Mouse (Mus musculus): ENCODE data around the gene B3gntl1. TPM values are rescaled to one million over a fixed set of nuclear protein-coding genes. Genes with fewer than 3 reads are reported as not detected.
"Not testable (repeated sequence)": the region's sequence is repeated elsewhere in the genome, so short reads cannot be mapped to it uniquely, and the experiment has no call there.

B3gntl1 gene
- total RNA-seq, 2 experiments from 2014 or later = 7.6 to 8.6 TPM

DNA sequence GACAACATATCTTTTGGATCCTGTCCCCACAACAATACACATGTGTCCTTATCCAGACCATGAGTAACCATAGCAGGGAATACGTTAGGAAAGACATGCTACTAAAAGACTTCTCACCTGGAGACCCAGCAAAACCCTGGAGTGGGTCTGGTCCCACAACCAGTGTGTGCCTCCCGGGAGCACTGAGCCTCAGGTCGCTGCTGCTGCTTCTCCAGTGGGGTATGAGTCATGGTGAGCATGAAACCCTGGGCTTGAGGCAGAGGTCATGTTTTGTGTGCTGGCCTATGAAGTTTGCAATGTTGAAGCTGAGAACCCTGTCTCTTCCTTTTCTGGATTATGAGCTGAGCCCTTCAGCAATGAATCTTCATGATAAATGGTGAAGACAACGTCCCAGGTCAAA, 13.1 kb upstream of the B3gntl1 start:
- no peak for DNase-seq (ENCODE audit: low spot score in 2 of 2)

- no peak for DNase-seq (ENCODE audit: low spot score in 2 of 2)
Observed at GRCm38 (mm10) chr11:121685491-121686001, 12.6 kb upstream of the B3gntl1 start.

- DNase-seq (ENCODE audit: low spot score in 2 of 2) = peak; percentile 35 to 57
Observed at GRCm38 (mm10) chr11:121683243-121683642, 10.3 kb upstream of the B3gntl1 start.

DNA sequence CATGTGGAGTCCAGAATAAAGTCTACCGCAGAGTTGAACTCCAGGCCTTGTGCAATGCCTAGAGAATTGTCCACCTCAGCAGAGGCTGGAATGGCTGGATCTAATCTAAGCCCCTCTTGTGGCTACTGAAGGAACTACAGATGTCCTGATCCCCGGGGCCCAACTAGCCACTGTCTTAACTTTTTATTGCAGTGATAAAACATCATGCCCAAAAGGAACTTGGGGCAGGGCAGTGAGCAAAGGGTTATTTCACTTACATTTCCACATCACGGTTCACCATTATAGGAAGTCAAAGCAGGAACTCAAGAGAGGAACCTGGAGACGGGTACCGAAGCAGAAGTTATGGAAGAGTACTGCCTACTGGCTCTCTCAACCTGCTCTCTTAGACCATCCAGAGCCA, 7.8 kb upstream of the B3gntl1 start:
- DNase-seq (ENCODE audit: low spot score in 2 of 2) = no peak

DNA sequence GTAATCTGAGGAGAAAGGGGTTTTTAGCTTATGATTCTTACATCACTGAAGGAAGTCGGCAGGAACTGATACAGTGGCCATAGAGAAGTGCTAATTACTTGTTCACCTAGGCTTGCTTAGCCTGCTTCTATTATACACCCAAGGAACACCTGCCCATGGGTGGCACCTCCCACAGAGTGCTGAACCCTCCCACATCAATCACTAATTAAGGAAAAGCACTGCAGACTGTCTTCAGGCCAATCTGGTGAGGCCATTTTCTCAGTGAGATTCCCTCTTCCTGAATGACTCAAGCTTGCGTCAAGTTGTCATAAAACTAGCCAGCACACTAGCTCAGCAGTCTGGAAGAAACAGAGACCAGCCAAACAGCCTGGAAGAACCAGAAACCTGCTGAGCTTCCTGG, 6.6 kb upstream of the B3gntl1 start:
- no peak for DNase-seq (ENCODE audit: low spot score in 2 of 2)

- DNase-seq (ENCODE audit: low spot score in 2 of 2) = no peak
Observed at GRCm38 (mm10) chr11:121676836-121677235, 3.9 kb upstream of the B3gntl1 start.

- no peak for DNase-seq (ENCODE audit: low spot score in 2 of 2)
Observed at GRCm38 (mm10) chr11:121673629-121674028, 676 bp upstream of the B3gntl1 start.

DNA sequence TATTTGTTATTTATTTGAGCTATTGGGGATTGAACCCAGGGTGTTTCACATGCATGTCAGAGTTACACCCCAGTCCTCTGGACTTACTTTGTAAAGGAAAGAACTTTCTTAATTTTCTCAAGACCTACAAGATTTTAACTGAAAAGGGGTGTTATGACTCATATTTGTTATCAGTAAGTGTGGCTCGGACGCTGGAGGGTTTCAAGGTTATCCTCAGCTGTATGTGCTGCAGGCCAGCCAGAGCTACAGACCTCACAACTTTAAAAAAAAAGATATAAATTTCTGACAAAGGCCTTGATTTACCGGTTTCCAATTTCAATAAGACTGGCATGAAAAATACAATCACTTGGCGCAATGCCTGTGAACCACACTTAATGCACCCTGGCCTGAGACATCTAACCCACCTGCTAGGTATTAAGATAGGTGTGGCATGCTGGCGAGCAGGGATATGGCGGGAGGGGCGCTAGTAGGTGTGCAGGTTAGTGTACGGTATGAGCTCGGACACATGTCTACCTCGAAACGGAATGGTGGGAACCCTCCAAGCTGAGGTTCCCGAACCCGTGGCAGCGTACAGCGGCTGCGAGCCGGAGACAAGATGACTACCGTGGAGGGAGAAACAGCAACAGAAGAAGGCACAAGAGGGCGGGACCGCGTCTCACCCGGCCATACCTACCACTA, 502 bp downstream of the B3gntl1 start:
- DNase-seq (ENCODE audit: low spot score in 2 of 2) = no peak

DNA sequence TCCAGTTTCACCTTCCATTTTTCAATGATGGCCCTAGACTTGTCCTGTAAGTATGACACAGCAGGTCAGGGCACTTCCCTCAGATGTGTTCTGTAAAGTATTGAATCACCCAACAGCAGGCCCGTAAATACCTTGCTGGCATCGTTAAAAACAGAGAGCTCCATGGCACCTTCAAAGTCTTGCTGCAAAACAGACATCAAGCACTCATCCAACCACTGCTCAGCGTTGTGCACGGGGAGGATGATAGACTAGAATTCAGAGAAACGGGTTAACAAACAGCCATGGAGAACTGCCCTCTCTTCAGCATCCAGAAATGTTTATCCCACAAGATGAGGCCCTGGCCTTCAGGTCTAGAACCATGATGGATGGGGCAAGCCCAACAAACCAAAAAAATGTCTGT, 2.0 kb downstream of the B3gntl1 start:
- no peak for DNase-seq (ENCODE audit: low spot score in 2 of 2)

DNA sequence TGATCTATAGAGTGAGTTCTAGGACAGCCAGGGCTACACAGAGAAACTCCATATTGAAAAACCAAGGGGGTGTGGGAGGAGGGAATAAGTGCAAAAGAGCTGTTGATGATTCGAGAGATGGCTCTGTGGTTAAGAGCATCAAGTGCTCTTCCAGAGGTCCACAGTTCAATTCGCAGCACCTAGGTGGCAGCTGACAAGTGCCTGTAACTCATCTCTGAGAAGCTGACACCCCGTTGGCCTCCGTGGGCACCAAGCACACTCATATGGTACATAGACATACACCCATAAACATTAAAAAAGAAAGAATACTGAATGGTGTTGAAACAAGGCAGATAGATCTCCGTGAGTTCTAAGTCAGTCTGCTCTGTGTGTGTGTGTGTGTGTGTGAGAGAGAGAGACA, 4.2 kb downstream of the B3gntl1 start:
- no peak for DNase-seq (ENCODE audit: low spot score in 2 of 2)

DNA sequence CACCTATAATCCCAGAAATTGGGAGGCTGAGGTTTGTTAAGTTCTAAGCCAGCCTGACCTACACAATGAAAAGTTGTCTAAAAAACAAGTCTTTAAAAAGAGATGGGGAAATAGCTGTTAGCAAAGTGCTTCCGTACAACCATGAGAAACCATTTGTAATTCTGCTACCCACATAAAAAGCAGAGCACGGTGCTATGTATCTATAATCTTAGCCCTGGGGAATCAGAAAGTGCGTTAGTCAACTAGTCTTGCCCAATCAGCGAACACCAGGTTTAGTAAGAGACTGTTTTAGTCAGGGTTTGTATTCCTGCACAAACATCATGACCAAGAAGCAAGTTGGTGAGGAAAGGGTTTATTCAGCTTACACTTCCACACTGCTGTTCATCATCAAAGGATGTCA, 5.4 kb downstream of the B3gntl1 start:
- DNase-seq (ENCODE audit: low spot score in 2 of 2) = no peak

GRCm38 (mm10) chr11:121661116-121661515, 11.8 kb downstream of the B3gntl1 start:
- no peak for DNase-seq (ENCODE audit: low spot score in 2 of 2)

DNA sequence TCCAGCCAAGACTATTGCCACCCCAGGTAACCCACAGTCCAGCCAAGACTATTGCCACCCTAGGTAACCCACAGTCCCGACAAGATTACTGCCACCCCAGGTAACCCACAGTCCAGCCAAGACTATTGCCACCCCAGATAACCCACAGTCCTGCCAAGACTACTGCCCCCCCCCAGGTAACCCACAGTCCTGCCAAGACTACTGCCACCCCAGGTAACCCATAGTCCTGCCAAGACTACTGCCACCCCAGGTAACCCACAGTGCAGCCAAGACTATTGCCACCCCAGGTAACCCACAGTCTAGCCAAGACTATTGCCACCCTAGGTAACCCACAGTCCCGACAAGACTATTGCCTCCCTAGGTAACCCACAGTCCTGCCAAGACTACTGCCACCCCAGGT, 12.3 kb downstream of the B3gntl1 start:
- DNase-seq (ENCODE audit: low spot score in 2 of 2) = not testable (repeated sequence)

DNA sequence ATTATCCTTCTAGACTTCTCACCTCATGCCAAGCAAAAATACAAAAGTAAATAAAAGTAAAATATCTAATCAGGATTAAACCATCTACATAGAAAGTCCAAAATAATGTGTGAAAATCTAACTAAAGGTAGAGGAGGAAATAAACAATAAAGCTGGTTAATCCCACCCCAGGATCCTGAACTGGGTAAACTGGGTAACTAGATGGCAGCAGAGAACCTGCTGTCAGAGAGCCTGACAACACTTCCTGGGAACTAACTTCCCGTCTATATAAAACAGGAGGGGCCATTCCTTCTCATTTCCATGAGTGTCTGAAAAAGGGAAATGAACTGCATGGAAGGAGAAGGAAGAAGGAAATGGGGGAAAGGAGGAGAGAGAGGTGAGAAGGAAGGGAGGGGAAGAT, 14.8 kb downstream of the B3gntl1 start:
- DNase-seq (ENCODE audit: low spot score in 2 of 2) = no peak

DNA sequence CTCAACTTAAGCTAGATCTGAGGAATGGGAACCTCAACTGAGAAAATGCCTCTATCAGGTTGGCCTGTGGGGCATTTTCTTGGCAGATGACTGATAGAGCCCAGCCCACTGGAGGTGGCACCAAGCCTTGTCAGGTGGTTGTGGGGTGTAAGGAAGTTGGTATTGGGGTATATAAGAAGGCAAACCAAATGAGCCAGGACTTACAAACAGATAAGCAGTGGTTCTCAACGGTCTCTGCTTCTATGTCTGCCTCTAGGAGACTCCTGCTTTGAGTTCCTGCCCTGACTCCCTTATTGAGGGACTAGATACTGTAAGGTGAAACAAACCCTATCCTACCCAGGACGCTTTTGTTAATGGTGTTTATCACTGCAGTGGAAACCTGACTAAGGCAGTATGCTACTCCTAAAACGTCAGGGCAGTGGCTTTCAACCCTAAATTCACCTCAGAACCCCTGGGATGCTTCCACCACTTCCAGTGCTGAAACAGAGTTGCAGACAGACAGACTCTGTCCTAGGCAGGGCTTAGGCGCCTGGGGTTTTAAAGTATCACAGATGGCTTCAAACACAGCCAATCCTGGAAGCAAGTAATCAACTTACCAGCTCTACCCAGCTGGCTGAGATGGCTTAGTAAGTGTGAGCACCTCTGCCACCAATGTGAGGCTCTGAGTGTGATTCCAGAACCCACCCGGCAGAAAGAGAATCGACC, 17.0 kb downstream of the B3gntl1 start:
- no peak for DNase-seq (ENCODE audit: low spot score in 2 of 2)

DNA sequence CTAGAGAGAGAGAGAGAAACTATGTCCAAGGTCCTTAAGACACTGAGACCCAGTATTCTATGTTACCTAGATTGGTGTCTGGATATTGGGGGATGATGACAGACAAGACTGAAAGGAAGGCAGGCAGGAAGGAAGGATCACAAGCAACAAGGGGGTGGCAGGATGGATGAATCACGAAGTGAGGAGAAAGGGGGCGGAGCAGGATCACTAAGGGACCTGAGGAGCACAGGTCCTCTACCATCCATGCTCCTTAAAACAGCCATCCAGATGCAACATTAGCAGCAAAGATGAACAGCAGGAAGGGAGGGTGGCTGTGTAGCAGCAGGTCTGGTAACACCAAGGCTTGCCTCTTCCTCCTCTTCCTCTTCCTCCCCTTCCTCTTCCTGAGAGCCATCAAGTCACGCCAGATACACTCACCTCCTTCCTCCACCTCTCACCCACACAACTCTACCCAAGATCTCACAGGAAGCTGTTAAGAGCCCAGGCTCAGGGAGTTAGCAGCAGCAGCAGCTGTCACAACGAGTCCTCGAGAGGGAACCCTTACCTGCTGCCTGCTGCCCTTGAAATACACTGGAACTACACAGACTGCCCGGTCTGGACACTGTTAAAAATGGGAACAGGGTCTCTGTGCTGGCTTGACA, 17.7 kb downstream of the B3gntl1 start:
- no peak for DNase-seq (ENCODE audit: low spot score in 2 of 2)

GRCm38 (mm10) chr11:121654406-121654945, 18.5 kb downstream of the B3gntl1 start:
- DNase-seq (ENCODE audit: low spot score in 2 of 2) = no peak

DNA sequence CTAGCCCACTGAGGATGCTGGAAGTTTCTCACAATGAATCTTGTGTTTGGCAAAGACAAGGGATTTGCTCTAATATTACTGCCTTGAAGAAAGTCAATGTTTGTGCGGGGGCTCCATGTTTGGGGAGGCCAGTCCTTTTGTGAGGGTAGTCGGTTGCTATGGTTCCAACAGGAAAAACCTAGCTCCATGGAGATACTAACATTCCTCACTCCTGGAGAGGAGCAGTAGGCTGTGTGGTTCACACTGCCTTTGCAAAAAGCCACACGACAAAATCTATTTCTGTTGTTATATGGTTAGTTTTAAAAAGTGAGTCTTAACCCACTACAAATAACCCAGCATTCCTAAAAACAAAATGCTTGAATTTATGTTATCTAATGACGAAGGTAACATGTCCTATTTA, 19.3 kb downstream of the B3gntl1 start:
- DNase-seq (ENCODE audit: low spot score in 2 of 2) = no peak

DNA sequence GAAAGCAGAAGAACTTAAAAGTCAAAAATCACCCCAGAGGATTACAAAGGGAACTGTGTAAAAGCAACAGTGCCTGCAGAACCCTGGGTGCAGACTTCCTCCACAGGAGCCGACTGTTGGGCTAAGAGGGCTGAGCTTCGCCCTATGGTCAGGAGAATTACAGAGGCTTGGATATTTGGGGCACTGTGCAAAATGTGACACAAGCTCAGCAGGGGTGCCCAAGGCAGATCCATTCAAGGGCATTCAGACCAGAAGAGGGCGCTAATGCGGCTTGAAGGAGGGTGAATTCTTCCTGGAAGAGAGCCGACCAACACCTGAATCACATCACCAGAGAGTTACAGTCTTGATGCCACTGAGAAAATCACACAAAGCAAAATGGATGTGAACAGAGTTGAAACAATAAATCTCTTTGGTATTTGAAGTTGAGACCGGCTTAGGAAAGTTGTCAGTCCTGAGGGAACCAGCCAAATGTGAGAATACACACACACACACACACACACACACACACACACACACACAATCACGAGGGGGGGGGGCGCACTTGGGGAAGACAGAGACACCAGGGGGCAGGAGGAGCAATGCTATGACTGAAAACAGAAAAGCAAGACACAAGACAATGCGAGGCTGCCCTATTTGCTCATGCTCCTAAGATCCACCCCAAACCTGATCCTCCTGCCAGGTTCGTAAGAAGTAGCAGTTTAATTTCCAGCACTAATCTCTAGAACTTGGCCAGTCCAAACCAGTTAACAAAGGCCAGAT, 20.2 kb downstream of the B3gntl1 start:
- DNase-seq (ENCODE audit: low spot score in 2 of 2) = peak; percentile 61 to 69

DNA sequence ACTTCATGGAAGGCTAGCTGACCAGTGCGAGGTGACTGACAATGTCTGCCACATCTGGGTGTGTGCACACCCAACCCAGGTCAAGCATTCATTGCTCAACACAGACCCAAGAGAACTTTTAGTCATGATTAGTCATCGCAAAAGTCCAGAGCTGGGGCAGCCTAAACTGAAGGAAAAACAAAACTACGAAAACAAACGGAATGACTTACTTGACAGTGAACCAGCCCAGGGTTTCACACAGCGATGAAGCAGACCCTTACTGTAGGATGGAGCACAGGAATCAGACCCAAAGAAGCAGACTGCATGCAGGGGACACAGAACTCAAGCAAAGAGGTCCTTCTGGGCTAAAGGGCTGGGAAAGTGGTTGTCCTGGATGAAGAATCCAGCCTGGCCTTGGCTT, 21.0 kb downstream of the B3gntl1 start:
- DNase-seq (ENCODE audit: low spot score in 2 of 2) = no peak

DNA sequence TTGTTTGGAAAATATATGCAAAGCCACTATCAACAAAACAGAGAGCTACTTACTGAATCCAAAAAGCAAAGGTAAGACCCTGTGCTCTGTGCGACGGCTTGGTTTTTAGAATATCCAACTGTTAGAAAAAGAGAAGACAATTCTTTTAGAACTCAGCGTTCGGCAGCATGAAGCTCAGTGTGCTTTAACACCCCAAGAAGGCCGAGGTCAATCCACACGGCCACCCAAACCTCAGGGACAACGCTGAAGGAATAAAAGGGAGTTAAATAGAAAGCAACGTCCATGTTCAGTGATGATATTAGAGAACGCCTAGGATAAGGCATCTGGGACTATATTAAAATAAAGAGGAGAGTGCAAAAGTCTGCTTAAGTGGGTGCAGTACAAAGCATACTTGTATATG, 21.4 kb downstream of the B3gntl1 start:
- no peak for DNase-seq (ENCODE audit: low spot score in 2 of 2)
